Mouse (Mus musculus) CD8-positive naive resting alpha-beta T cell, adult 57 days (primary cell): ENCODE measurements around the gene Sik3. TPM values are rescaled to one million over a fixed set of nuclear protein-coding genes. Genes with fewer than 3 reads are reported as not detected.

ENCODE experiments used
- total RNA-seq: library from RNA; stranded (reverse); gene quantifications from one replicate; pipeline ENCODE4 v1.2.4, GENCODE M21; 2023

Sik3 gene
- total RNA-seq = 55.6 TPM

GRCm38 (mm10) chr9:46012091-46013008 lies at the start of gene Sik3, which contains the start of gene Pafah1b2:
Gene Sik3, plus strand, starts transcription at chr9:46012820.
Gene Pafah1b2, minus strand, starts transcription at chr9:46012690.

GRCm38 (mm10) chr9:46228491-46228890 lies 215.9 kb downstream of the Sik3 start, which contains the start of gene Apoa1:
Gene Apoa1, plus strand, starts transcription at chr9:46228580.

GRCm38 (mm10) chr9:46235596-46235648 lies 222.8 kb downstream of the Sik3 start, which contains the start of gene Apoc3:
Gene Apoc3, minus strand, starts transcription at chr9:46235636.

GRCm38 (mm10) chr9:46240526-46241153 lies 228.0 kb downstream of the Sik3 start, which contains the start of gene Apoa4:
Gene Apoa4, plus strand, starts transcription at chr9:46240696.

DNA sequence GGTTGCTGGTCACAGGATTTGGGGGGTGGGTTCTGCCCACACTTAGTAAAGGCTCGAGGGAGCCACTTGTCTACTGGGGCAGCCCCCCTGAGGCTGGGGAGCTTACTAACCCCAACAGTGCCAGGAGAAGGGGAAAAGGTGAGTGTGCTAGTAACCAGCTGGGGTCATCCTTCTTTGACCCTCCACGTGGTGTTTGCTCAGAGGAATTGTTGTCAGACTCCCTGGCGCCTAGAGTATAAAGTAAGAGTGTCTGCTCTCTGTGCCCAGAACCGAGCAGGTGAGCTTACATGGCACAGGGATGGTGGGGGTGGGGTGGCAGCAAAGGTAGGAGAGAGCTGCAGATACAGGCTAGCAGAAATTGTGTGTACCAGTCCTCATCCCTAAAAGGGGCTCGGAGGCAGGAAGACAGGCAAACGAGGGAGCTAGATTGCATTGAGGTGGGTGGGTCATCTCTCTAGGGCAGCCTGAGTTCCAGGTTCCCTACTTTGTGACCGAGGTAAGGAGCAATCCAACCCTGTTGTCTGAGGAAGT lies 255.8 kb downstream of the Sik3 start, which contains the start of gene Apoa5:
Apoa5 (plus strand) TSS at position 291 of the 531 bp plus-strand sequence.

DNA sequence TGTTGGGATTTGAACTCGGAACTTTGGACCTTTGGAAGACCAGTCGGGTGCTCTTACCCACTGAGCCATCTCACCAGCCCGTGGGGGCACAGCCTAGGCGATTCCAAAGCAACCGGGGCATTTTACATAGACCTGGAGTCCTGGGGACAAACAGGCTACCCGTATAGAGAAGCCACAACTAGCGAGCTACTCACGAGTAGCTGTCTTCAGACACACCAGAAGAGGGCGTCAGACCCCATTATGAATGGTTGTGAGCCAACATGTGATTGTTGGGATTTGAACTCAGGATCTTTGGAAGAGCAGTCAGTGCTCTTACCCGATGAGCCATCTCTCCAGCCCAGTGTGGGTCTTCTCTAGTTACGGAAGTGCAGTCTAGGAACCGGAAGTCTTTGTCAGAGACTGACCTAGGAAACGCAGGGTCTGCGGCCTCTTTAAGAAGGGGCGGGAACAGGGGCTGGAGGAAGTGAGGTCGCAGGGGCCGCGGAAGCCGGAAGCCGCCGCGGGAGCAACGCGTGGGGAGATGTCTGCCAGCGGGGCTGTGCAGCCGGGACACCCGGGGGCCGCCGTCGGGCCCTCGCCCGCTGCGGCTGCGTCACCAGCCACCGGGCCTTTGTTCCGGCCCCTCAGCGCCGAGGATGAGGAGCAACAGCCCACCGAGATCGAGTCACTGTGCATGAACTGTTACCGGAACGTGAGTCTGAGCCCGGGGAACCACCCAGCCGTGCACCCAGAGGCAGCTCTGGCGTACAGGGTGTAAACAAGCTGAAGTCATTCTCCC lies 260.2 kb downstream of the Sik3 start, which contains the start of gene Zpr1:
Zpr1 (plus strand) TSS at position 388 of the 778 bp plus-strand sequence.

Other genes starting within 250 kb of the Sik3 start
- gene Cep164, start 184.1 kb upstream of the Sik3 start, total RNA-seq = 36.6 TPM
- 6.6 TPM for gene Bace1, start 174.2 kb upstream of the Sik3 start, total RNA-seq
- gene Pcsk7, start 106.3 kb upstream of the Sik3 start, total RNA-seq = 69.3 TPM
- 35.5 TPM for gene Rnf214, start 105.9 kb upstream of the Sik3 start, total RNA-seq
- gene Tagln, start 76.8 kb upstream of the Sik3 start, total RNA-seq = 4.8 TPM
- gene Sidt2, start 57.6 kb upstream of the Sik3 start, total RNA-seq = 319 TPM
- 54.0 TPM for gene Pafah1b2, start 130 bp upstream of the Sik3 start, total RNA-seq
- gene Apoa1, start 215.8 kb downstream of the Sik3 start, total RNA-seq = not detected
- not detected for gene Apoc3, start 222.8 kb downstream of the Sik3 start, total RNA-seq
- not detected for gene Apoa4, start 227.9 kb downstream of the Sik3 start, total RNA-seq